Mouse (Mus musculus) urinary bladder, postnatal 25 days (tissue): ENCODE measurements around the gene Gtf2i.

ENCODE experiments used
- DNase-seq: peaks from one replicate; pipeline ENCODE4 v3.0.0; 2022; ENCODE audit warnings: low spot score

Gtf2i gene

DNA sequence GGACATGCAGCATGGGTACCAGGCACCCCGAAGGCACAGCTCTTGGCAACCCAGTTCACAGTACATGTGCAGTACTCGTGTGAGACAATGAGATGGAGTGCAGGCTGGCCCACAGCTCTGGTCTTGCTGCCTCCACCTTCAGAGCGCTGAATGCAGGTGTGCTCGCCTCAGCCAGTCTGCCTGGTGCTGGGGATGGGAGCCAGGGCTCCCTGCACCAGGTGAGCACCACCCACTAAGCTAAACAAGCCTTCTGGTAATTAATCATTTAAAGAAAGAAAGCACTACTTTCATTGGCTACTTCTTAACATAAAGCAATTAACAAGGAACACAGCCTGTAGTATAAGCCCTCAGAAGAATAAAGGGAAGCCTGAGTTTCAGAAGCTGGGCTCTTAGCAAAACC lies 37.5 kb downstream of the Gtf2i start:
- DNase-seq = no peak

DNA sequence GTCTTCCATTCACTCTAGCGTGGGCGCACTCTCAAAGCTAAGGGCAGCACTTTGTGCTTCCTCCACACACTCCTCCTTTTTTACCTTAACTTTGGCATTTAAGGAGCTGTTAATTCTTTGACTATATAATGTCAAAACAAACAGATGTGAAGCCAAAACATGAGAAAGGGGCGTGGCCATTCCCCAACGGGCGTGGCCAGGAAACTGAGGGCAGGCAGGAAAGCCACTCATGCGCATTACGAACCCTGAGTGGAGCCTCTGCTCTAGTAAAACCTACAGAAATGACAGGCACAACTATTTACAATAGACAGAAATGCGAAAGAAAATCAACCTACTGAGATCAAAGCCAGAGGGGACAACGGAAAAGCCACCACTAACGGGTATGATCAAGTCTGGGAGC lies 39.0 kb downstream of the Gtf2i start:
- DNase-seq = no peak

DNA sequence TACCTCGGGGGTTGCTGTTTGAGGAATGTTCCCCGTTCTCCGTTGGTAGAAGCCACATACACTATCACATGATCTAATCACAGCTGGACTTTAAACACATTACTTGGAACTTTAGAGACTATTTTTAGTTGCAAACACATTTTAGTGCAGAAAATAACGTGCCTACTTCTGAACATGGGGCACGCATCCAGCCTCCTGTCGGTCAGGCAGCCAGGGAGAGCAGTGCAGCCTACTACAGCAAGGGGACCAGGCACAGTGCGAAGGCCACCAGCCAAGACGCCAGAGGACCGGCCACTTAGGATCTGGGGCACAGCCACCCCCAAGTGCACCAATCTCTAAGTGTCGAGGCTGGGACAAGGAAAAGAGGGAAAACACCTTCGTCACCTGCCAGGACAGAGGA lies 39.5 kb downstream of the Gtf2i start:
- no peak for DNase-seq

DNA sequence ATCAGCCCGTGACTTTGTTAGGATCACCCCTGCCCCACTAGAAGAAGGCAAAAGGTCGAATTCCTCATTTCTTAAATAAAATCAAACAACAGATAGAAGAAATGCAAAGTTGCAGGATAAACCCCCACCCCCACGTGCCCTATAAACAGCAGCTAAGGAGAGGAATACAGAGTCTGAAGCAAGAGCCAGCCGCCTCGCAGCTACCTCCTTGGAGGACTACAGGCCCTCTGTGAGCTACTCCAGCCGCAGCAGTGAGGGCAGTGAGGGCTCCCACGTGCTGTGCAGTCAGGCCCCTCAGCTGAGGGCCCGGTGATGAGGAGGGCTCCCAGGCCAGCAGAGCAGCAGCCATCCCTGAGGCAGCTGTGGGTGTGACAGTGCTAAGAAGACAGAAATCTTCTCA lies 40.8 kb downstream of the Gtf2i start:
- DNase-seq = no peak

DNA sequence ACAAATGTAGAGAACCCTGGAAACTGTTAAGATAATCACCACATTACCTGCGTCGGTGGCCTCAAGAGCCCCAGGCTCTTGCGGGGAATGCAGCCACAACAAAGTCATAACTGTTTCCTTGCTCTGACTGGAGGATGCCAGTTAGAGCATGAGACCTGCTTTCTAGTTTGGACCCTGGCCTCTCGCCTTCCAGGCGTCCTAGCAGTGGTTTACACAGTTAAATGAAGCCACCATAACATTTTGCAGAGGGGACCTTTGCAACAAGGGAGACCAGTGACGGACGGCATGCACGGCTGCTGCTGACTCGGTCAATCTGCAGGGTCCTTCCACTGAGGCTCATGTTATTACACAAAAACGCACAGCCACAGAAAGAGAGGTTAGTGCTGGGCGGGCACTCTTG lies 41.8 kb downstream of the Gtf2i start:
- no peak for DNase-seq

DNA sequence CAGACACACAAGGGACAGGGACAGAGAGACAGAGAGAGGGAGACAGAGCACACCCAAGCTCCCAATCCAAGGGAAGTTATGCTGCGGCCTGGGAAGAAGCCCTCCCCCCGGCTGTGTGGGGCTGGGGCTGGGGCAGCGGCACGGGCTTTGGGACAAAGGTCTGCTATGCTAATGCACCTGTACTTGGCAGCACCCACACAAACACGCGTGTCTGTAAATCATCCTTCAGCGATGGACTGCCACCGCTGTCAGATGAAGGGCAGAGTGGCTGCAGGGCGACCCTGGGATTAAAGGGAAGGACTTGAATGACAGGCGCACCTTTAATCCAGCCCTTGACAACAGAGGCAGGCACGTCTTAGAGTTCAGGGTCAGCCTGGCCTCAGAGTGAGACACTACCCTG lies 43.1 kb downstream of the Gtf2i start:
- DNase-seq = no peak

DNA sequence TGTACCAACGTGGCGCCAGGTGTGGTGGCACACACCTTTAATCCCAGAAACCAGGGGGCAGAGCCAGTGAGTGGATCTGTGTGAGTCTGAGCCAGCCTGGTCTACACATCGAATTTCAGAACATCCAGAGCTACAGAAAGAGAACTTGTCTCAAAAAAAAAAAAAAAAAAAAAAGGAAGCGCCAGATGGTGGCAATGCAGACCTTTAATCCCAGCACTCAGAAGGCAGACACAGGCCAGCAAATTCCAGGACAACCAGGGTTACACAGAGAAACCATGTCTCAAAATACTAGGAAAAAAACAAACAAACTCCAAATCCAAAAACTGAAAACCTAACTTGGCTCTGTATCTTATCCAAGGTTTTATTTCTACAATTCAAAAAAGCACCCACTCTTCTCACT lies 44.0 kb downstream of the Gtf2i start:
- no peak for DNase-seq

DNA sequence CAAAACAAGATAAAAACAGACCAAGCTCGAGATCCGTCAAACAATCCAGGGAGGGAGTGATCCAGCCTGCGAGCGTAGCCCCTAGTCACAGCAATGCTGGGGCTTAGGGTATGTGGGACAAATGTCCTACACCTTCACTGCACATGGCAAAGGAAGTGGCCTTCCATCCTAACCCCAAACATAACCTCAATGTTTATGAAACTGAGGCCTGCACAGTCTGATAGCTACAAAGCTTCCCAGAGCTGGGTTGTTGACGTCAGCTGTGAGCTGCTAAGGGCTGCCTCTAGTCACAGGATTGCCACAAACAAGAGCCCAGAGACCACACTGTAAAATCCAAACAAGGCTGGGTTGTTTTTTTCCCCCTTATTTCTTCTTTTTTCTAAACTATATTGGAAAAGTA lies 44.8 kb downstream of the Gtf2i start:
- DNase-seq = no peak

DNA sequence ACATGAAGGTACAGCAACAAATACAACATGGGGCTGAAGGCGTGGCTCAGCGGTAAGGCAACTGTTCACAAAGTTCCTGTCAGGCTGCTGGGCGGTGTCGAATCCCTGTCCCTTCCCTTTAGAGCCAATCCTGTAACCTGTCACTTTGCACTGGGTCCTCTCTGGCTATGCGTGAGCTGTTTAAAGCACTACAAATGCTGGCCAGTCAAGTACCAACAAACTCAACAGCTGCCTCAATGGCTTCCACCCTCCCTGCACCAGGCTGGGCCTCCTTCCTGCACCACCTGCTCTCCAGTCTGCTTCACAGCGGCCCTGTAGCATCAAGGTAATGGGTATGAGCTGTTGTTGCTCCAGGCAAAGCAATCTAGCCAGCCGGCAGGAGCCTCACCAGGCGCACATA lies 45.8 kb downstream of the Gtf2i start:
- DNase-seq = no peak

DNA sequence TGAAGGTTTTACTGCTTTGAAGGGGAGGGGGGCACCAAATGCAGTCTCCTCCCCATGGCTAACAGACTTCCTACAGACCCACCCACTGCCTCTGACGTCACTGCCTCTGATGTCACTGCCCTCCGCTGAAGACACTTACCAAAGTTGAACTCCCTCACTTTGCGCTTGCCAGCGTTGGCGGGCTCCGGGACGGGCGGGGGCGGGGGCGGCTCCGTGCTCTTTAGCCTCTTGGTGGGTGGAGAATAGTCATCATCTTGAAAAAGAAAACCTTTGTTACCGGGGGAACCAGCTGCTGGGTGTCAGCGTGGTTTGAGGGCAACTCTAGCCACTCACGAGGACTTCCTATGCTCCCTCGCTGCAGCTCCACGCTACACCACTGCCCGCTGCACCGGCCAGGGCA lies 48.2 kb downstream of the Gtf2i start:
- DNase-seq = no peak

DNA sequence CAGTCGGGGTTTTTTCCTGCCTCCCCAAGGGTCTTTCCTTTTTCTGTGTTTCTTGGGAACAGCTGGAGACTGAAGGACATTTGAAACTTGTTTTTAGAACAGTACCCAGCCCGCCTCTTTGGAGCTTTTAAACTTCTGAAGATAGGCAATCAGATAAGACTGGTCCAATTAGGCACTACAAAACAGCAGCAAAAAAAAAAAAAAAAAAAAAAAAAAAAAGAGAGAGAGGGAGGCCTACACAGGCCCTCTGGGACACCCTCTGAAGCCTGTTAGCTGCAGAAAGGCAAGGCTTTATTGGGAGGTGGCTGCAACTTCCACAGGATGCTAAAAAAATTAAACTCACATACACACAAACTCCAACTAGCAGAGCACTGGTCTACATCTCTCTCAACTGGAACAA lies 48.7 kb downstream of the Gtf2i start:
- DNase-seq = no peak

DNA sequence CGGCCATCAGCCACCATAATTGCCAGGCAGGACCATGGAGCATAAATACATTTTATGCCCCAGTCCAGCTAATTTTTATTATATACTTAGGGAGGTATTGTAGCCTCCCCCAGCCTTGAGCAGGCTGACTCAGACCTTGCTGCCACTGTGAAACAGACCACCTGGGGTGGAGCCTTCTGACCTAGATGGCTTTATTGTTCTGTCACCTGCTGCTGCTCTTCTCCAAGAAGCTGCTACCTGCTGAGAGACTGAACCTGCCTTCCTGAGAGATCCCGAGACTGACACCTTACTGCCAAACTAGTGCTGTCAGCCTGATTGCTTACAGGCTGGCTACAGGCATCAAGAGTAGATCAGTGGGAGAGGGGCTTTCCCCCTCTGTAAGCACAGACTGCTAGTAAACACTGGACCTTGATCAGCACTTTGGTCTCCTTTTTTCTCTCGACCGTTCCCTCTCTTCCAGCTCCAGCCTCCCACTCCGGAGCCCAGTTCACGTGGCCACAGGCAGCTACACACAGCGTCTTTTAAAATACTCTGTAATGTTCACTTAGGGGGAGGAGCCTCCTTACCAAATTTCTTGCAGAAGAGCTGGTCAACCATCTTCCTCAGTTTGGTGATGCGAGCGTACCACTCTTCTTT lies 54.4 kb downstream of the Gtf2i start:
- no peak for DNase-seq

DNA sequence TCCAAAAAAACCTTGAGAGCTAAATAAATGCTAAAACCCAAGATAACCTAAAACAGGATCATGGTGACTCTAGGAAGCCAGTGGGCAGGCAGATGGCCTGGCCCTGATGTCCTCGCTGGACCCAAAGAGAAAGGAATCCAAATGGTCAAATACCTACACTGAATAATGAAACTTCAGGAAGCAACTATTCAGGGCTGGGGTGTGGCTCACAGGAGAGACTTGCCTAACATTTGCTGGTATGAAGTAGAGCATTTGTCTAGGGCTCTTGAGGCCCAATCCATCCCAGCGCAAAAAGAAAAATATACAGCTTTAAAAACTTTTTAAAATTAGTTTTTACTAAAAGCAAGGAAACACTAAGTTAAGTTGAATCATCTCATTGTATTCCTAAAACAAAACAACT lies 55.6 kb downstream of the Gtf2i start:
- DNase-seq = no peak

DNA sequence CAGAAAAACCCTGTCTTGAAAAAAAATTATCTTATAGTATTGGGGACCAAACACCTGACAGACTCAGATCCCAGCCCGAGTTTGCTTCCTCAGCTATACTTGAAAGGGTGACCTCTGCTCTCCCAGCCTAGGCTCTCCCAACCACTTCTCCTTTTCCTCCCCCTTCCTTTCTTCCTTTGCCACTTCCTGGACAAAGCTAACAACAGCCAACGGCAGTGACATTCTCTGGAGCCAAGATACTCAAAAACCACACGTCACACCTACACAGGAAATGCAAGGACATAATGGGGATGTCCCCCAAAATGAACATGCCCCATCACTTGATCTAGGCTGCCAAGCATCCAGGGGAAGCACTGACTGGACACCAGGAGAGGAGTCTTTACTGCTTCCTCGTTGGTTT lies 56.2 kb downstream of the Gtf2i start:
- DNase-seq = no peak

DNA sequence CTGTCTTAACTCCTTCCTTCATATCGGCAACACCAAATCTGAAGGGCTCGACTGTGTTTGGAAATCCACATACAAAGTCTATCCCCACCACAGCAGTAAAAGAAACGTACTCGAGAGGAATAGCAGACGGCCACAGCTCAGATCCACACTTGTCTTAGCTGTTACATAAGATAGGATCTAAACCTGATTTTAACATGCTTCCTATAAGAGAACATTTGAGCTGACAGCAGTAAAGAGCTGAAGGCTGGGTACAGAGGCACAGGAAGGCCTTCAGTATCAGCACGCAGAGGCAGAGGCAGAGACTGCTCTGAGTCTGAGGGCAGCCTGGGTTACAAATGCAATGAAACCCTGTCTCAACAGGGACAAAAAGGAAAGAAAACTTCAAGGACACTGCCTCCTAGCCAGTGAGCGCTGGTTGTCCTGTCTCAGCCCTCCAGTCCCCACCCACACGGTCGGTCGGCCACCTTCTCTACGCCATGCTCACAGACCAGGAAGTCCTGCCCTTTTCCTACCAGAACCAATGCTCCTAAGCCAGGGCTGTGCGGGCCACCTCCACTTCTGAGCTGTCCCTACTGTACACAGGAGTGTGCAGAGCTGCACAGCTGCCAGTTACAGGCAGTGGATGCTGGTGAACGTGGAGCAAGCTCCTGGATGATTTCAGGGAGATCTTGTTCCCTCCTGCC lies 57.1 kb downstream of the Gtf2i start:
- DNase-seq = no peak

DNA sequence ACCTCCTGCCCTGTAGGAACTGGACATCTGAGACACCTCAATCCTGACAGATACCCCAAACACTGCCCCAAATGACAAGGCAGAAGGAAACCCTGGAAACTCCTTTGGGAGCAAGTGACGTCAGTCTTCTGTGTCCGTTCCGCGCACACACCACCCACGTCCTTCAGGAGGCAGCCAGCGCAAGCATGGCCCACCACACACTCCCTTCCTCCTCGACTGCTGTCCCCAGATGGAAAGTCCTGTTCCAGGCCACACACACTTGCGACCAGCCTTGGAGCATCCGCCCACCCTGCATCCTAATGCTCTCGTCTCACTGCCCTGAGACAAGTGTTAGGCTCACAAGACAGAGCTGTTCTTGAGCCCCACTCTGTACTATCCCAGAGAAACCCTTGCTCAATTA lies 59.3 kb downstream of the Gtf2i start:
- DNase-seq = no peak

DNA sequence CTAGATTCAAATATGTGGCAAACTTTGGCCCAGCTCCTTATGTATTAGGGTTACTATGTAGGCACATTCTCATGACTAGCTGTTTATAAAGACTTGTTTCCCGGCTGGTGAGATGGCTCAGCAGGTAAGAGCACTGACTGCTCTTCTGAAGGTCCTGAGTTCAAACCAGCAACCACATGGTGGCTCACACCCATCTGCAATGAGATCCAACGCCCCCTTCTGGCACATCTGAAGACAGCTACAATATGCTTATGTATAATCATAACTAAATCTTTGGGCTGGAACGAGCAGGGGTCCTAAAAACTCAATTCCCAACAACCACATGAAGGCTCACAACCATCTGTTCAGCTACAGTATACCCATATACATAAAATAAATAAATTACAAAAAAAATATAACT lies 60.8 kb downstream of the Gtf2i start:
- DNase-seq = no peak

DNA sequence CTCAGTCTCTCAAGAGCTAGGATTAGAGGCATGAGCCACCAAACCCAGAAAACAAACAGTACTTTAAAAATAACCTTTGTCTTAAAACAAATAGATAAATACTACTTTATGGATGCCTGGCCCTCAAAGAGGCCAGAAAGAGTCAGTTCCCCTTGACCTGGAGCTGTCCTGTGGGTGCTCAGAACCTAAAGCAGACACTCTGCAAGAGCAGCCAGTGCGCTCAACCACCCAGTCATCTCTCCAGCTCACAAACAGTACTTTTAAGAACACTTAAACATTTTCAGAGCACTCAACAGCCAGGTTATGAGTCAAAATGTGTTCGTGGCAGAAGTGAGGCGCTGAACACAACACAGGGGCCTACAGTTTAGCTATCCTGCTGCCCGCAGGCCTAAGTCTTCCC lies 63.5 kb downstream of the Gtf2i start:
- DNase-seq = no peak

DNA sequence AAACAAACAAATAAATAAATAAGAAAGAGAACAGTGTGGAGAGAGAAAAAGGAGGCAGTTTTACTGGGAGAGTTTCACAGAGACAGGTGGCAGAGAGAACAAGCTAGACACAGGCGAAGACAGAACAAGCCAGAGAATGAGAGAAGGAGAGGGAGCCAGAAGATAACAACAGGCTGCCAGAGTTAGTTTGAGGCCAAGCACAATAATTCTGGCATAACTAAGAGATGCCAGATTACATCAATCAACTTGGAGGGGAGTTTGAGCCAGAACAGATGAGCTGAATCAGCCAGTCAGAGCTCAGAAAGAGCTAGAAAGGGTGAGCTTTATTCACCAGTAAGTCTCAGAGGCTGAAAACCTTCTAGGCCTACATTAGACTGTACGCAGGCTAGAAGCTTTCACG lies 64.0 kb downstream of the Gtf2i start:
- DNase-seq = no peak

DNA sequence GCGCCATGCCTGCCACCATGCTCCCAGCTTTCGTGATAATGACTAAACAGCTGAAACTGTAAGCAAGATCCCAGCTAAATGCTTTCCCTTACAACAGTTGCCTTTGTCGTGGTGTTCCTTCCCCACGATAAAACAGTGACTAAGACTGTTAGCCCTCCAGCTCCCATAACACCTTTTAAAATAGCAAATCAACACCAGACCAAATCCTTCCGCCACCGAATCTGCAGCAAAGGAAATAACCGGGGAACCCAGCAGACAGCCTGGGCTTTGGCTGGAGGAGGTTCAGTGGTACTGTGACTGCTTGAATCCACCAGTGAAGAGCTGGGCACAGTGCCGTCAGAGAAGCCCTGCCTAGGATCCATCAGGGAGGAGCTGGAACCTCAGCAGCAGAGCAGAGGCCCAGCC lies 65.3 kb downstream of the Gtf2i start:
- no peak for DNase-seq

DNA sequence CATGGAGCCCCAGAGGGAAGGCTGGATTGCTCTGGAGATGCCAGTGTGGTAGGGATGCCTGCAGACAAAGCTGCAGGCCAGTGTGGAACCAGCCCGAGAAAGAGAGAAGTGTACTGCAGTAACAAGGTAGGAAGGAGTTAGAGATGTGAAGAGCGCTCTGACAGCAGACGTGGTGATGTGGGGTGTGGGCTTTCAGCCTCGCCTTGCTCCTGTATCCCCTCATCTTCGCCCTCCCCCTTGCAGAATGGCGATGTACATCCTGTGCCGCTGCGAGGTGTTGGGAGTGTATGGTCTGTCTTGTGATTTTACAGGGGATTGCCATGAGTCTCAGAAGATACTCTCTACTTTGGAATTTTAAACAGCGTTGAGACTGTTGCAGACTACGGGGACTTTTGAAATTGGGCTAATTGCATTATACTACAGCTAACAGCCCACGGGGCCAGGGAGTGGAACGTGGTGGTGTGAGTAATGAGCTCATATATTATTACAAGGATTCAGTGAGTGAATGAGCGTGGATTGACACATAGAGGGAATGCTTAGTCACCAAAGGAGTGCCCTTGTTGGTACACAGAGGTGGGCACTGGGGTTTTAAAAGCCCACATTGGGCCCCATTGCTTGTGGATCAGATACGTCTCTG lies 65.8 kb downstream of the Gtf2i start:
- no peak for DNase-seq

DNA sequence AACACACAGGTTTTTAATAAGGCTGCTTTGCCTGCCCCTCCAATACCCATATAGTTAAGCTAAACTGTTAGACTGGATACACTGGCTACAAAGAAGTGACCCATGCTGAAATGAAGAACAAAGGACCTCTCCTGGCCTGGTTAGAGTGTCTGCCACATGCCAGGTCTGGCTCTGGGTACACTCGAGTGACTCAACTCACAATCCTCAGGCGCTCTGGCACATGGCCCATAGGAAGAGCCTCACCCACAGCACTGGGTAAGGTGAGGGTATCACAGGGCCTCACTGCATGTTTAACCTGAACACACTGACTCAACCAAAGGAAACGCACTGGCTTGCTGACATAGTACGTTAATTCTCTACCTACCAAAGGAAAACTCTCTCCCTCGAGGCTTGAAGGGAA lies 68.4 kb downstream of the Gtf2i start:
- peak; percentile 32 for DNase-seq

DNA sequence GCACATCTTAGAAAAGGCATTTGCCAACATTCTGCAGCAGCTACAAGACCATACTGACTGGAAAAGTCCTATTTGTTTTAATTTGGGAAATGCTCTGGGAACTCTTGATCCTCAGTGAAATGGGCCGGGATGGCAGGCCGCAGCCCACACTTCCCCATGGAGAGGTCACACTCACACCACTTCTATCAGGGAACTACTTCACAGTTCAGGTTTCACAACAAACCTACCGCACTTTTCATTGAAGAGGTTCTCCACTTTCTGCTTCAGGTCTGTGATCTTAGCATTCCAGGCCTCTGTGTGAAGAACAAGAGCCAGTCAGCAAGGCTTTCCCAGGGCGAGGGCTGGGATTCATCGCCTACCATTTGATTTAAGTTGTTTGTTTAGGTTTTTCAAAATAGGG lies 69.7 kb downstream of the Gtf2i start:
- no peak for DNase-seq
